Mouse (Mus musculus): Measurements from ENCODE around the gene Ttc25. TPM values are rescaled to one million over a fixed set of nuclear protein-coding genes. Genes with fewer than 3 reads are reported as not detected.

Gene Ttc25
- polyA plus RNA-seq (2012; rRNA removed) = 0.12 TPM in 1 of 2 replicates, not detected in the other

DNA sequence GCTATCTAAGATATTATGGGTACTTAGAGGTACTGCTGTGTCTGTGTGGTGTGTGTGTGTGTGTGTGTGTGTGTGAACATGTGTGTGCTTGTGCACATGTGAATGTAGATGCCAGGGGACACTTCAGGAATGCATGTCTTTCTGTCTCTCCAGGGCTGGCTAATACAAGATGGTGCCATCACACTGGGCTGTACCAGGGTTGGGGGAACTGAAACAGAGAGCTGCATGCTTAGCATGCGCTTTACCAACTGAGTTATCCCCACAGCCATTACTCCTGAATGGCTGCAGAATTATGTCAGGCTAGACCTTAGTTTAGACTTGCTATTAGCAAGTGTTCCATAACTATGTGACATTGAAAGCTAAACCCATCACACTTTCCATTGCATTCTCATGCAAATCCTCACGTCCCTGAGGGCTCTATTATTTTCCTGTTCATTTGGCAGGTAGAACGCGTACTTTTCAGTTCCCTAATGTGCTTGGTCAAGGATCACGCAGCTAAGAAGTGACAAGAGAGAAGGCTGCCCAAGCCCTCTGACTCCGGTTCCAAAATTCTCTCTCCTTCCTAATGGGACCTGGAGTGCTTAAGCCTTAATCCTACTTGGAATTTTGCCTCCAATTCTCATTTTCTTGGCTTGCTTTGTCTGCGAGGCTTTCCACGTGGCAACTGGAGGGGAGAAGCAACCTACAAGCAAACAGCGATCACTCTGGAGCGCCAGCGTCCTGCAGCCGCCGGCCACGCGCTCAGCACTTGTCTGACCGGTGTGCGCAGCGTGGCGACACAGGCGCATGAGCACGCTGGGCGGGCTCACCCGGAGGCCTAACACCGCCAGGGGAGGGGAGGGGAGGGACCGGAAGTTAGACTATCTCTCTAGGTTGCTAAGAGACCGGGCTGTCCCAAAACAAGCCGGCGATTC lies at the start of gene Ttc25:
Ttc25 (plus strand) TSS at position 776 of the 914 bp plus-strand sequence.
- WGBS = 4% methylated on average over 28 of the region's 28 CpGs

GRCm38 (mm10) chr11:100500241-100500640 lies 45.2 kb upstream of the Ttc25 start:
- DNase-seq (ENCODE audit: low read depth, low spot score) = no peak
- WGBS = 86% methylated on average over 3 of the region's 3 CpGs

More for the DNA sequence above, at the start of gene Ttc25:
- peak; percentile 85 for DNase-seq (ENCODE audit: low read depth, low spot score)

DNA sequence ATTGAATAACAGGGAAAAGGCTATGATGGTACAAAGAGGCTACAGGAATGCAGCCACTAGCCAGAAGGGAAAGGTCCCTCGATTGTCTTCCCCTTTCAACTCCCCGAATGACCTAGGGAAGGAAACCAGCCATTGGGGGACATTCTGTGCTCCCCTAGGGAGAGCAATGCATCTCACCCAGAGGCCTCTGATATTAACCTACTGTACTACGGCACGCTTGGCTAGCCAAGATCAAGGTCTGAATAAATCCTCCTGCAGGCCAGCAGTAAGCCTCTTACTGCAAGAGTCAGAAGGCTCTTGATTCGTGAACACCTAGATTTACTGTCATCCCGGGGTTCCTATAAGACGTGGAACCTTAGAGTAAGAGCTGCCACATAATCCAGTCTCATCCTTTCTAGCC lies 44.8 kb upstream of the Ttc25 start:
- DNase-seq (ENCODE audit: low read depth, low spot score) = no peak
- 88% methylated on average over 7 of the region's 7 CpGs for WGBS

DNA sequence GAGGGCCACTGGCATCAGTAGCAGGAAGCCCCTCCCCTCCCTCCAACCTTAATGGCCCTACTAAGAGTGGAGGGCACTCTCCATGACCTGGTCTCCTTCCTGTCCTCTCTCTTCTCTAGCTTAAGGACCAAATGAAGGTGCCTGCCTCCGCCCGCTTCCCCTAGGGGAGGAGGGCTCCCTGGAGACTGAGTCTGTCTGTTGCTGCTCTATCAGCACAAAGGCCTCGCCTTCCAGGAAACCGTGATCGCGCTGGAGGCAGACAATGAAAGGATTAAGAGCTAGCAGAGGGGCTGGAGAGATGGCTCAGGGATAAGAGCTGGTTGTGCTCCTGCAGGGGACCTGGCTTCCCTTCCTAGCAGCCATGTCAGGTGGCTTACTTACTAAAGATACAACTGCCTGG lies 44.1 kb upstream of the Ttc25 start:
- no peak for DNase-seq (ENCODE audit: low read depth, low spot score)
- 51% methylated on average over 6 of the region's 6 CpGs for WGBS

- 86% methylated on average over 12 of the region's 12 CpGs for WGBS
- DNase-seq (ENCODE audit: low read depth, low spot score) = no peak
Observed at GRCm38 (mm10) chr11:100504990-100505660, 40.3 kb upstream of the Ttc25 start.

DNA sequence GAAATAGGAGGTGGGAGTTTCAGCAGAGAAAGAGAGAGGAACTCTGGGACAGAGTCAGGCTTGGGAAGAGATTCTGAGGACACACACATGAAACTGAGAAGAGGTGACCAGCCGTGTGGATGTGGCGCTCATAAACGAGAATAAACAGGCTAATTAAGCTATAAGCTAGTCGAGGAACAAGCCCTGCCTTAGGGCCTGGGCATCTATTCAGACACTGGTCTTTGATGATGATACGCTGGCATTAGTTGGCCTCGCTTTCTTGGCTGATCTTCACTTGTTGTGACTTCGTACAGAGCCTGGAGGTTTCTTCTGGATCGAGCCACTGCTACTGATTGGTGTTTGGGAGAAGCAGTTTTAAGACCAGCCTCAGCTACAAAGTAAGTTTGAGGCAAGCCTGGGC lies 39.4 kb upstream of the Ttc25 start:
- 87% methylated on average over 8 of the region's 8 CpGs for WGBS
- DNase-seq (ENCODE audit: low read depth, low spot score) = no peak

- WGBS = 93% methylated on average over 2 of the region's 2 CpGs
- DNase-seq (ENCODE audit: low read depth, low spot score) = no peak
Observed at GRCm38 (mm10) chr11:100510556-100510955, 34.9 kb upstream of the Ttc25 start.

- 80% methylated on average over 1 of the region's 1 CpGs for WGBS
- DNase-seq (ENCODE audit: low read depth, low spot score) = no peak
Observed at GRCm38 (mm10) chr11:100512384-100512783, 33.0 kb upstream of the Ttc25 start.

- DNase-seq (ENCODE audit: low read depth, low spot score) = no peak
Observed at GRCm38 (mm10) chr11:100513716-100514115, 31.7 kb upstream of the Ttc25 start.

DNA sequence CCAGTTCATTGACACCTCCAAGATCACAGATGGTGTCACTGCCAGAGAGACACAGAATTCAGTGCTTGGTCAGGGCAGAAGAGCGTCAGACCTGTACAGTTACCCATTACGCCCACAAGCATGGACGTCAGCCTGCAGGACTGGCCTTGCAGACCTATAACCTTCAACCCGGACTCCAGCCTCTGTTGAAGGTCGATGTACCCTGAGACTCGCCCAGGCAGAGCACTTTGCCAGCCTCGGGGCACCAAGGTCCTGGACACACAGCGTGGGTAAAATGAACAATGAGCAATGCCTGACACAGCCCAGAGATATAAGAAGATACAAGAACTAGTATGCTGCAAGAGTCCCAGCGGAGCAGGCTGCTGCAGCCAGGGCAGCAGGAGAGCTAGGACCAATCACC lies 30.3 kb upstream of the Ttc25 start:
- DNase-seq (ENCODE audit: low read depth, low spot score) = no peak
- WGBS = 88% methylated on average over 9 of the region's 9 CpGs

More at GRCm38 (mm10) chr11:100513716-100514115, 31.7 kb upstream of the Ttc25 start:
- 88% methylated on average over 10 of the region's 10 CpGs for WGBS

DNA sequence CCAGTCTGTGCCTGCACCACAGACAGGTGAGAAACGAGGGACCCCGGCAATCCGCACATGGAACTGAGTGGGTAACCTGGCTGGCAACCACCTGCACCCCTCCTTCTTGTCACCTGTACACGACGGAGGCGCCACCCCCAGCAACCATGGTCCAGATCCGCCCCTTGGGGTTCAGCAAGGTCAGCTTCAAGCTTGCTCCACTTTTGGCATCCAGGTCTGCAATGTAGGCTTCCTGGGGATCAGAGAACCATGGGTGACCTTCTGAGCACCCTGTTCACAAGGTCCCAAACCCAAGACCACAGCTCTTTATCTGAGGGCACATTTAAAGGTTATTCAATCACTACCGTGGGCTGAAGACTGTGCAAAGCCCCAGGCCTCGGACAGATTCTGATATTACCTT lies 29.6 kb upstream of the Ttc25 start:
- WGBS = 82% methylated on average over 9 of the region's 9 CpGs
- DNase-seq (ENCODE audit: low read depth, low spot score) = no peak

- WGBS = 72% methylated on average over 9 of the region's 9 CpGs
- no peak for DNase-seq (ENCODE audit: low read depth, low spot score)
Observed at GRCm38 (mm10) chr11:100516291-100516690, 29.1 kb upstream of the Ttc25 start.

- peak; percentile 78 for DNase-seq (ENCODE audit: low read depth, low spot score)
Observed at GRCm38 (mm10) chr11:100518188-100518591, 27.2 kb upstream of the Ttc25 start.

DNA sequence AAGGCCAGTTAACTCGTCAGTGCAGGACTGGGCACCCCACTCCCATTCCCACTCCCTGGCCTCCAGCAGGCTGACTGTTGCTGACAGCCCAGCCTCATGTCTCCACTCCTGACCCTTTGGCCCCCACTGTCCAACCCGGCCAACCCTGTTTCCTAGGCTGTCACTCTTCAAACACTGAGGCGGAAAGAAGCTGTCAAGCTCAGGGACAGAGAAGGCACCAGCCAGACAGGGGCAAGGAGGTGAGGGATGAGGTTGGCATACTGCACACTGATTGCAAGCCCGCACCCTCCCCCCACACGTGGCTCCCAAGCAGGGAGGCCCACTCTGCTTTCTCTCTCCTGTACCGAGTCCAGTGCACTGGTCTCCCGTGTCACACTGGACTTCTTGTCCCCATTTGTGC lies 26.2 kb upstream of the Ttc25 start:
- no peak for DNase-seq (ENCODE audit: low read depth, low spot score)
- 46% methylated on average over 7 of the region's 7 CpGs for WGBS

More at GRCm38 (mm10) chr11:100518188-100518591, 27.2 kb upstream of the Ttc25 start:
- 32% methylated on average over 5 of the region's 5 CpGs for WGBS

DNA sequence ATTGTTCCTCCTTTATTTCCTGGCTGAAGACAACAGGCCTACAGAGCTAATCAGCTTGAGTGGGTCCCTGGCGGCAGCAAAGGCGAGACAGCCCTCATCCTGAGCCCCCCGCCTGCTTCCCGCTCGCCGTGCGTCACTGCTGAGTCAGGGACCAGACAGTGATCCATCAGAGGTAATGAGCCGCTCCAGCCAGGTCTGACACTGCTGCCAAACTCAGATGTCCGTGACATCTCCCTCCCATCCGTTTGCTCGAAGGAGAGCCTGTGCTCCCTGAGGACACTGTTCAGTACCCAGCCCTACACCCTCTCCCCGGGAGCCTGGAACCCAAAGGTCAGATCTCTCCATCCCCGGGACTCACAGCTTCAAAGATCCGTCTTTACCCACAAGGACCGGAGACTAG lies 24.6 kb upstream of the Ttc25 start:
- no peak for DNase-seq (ENCODE audit: low read depth, low spot score)
- WGBS = 86% methylated on average over 15 of the region's 15 CpGs

GRCm38 (mm10) chr11:100524358-100524757 lies 21.0 kb upstream of the Ttc25 start:
- DNase-seq (ENCODE audit: low read depth, low spot score) = no peak
- 75% methylated on average over 5 of the region's 5 CpGs for WGBS

- no peak for DNase-seq (ENCODE audit: low read depth, low spot score)
Observed at GRCm38 (mm10) chr11:100524987-100525630, 20.3 kb upstream of the Ttc25 start.

GRCm38 (mm10) chr11:100526052-100526816 lies 19.2 kb upstream of the Ttc25 start:
- 25% methylated on average over 15 of the region's 15 CpGs for WGBS
- DNase-seq (ENCODE audit: low read depth, low spot score) = no peak

More at GRCm38 (mm10) chr11:100524987-100525630, 20.3 kb upstream of the Ttc25 start:
- 26% methylated on average over 11 of the region's 11 CpGs for WGBS

- under 1% methylated on average over 26 of the region's 26 CpGs for WGBS
- DNase-seq (ENCODE audit: low read depth, low spot score) = no peak
Observed at GRCm38 (mm10) chr11:100527066-100527457, 18.3 kb upstream of the Ttc25 start.

Measured in large intestine, adult 2 months (tissue).